Mouse (Mus musculus) layer of hippocampus, adult 2 months (tissue): ENCODE data around the gene Slc12a8. TPM values are rescaled to one million over a fixed set of nuclear protein-coding genes. Genes with fewer than 3 reads are reported as not detected.

ENCODE experiments used
- DNase-seq, 2 experiments: peaks; one replicate each; pipeline ENCODE4 v3.0.0; 2022; ENCODE audit warnings: low spot score in 2 of 2
- H3K27ac ChIP-seq: fragments of 200-600 bp; 2 replicates; pipeline ENCODE4 v1.8.1; 2022
- H3K4me3 ChIP-seq: fragments of 200-600 bp; 2 replicates; pipeline ENCODE4 v1.8.1; 2022; ENCODE audit warnings: mild to moderate bottlenecking
- CTCF ChIP-seq: fragments of 200-600 bp; conservative IDR thresholded peaks from 2 replicates; pipeline ENCODE4 v1.8.1; 2022; ENCODE audit warnings: antibody characterized with exemption, mild to moderate bottlenecking, moderate library complexity
- total RNA-seq, 2 experiments: library from RNA; stranded (reverse); gene quantifications; 2 replicates each; pipeline ENCODE4 v1.2.3; 2021

Slc12a8 gene
- total RNA-seq, 2 experiments from 2014 or later = 0.64 to 0.71 TPM

GRCm38 (mm10) chr16:33666226-33666625 lies 149.1 kb downstream of the Slc12a8 start:
- DNase-seq = no peak
- no peak for TF ChIP-seq CTCF
- H3K4me3 ChIP-seq = no peak overlapping the region
- no peak overlapping the region for H3K27ac ChIP-seq

GRCm38 (mm10) chr16:33666985-33667538 lies 149.9 kb downstream of the Slc12a8 start:
- Histone ChIP-seq H3K27ac (no peak overlapping the region), H3K4me3 (no peak overlapping the region)
- TF ChIP-seq CTCF = no peak
- DNase-seq = no peak

- DNase-seq = no peak
- no peak overlapping the region for H3K27ac ChIP-seq
- TF ChIP-seq CTCF = no peak
- no peak overlapping the region for H3K4me3 ChIP-seq
These were observed 151.3 kb downstream of the Slc12a8 start for GRCm38 (mm10) chr16:33668448-33668847.

GRCm38 (mm10) chr16:33669072-33669471 lies 151.9 kb downstream of the Slc12a8 start:
- no peak for DNase-seq
- no peak overlapping the region for H3K27ac ChIP-seq
- H3K4me3 ChIP-seq = no peak overlapping the region
- no peak for TF ChIP-seq CTCF

- DNase-seq = no peak
- Histone ChIP-seq H3K27ac (peak overlapping the region; percentile 44; the same call in 1 of the 2 replicates), H3K4me3 (no peak overlapping the region)
- no peak for TF ChIP-seq CTCF
These were observed 153.2 kb downstream of the Slc12a8 start for GRCm38 (mm10) chr16:33670340-33670739.

GRCm38 (mm10) chr16:33670933-33671332 lies 153.8 kb downstream of the Slc12a8 start:
- Histone ChIP-seq H3K4me3 (no peak overlapping the region), H3K27ac (peak overlapping the region; percentile 44; the same call in 1 of the 2 replicates)
- no peak for TF ChIP-seq CTCF
- DNase-seq = no peak

GRCm38 (mm10) chr16:33672188-33672587 lies 155.1 kb downstream of the Slc12a8 start:
- no peak overlapping the region for H3K4me3 ChIP-seq
- DNase-seq = no peak
- no peak overlapping the region for H3K27ac ChIP-seq
- peak; percentile 51 for TF ChIP-seq CTCF

- Histone ChIP-seq H3K4me3 (no peak overlapping the region), H3K27ac (no peak overlapping the region)
- no peak for TF ChIP-seq CTCF
- DNase-seq = no peak
These were observed 155.5 kb downstream of the Slc12a8 start for GRCm38 (mm10) chr16:33672643-33673042.

GRCm38 (mm10) chr16:33673530-33674109 lies 156.5 kb downstream of the Slc12a8 start:
- peak in 1 of 2 experiments; percentile 27 for DNase-seq
- Histone ChIP-seq H3K4me3 (no peak overlapping the region), H3K27ac (no peak overlapping the region)
- no peak for TF ChIP-seq CTCF

GRCm38 (mm10) chr16:33675151-33675847 lies 158.2 kb downstream of the Slc12a8 start:
- Histone ChIP-seq H3K4me3 (no peak overlapping the region), H3K27ac (peak overlapping the region; percentile 48; the same call in 1 of the 2 replicates)
- DNase-seq = no peak
- TF ChIP-seq CTCF = no peak

- DNase-seq = no peak
- TF ChIP-seq CTCF = no peak
- H3K4me3 ChIP-seq = no peak overlapping the region
- peak overlapping the region; percentile 48; the same call in 1 of the 2 replicates for H3K27ac ChIP-seq
These were observed 158.7 kb downstream of the Slc12a8 start for GRCm38 (mm10) chr16:33675848-33676184.

GRCm38 (mm10) chr16:33676347-33677312 lies 159.5 kb downstream of the Slc12a8 start:
- Histone ChIP-seq H3K4me3 (no peak overlapping the region), H3K27ac (peak overlapping the region; percentile 51; the same call in 1 of the 2 replicates)
- no peak for DNase-seq
- no peak for TF ChIP-seq CTCF

GRCm38 (mm10) chr16:33677313-33677690 lies 160.2 kb downstream of the Slc12a8 start:
- Histone ChIP-seq H3K27ac (peak overlapping the region; percentile 51; the same call in 1 of the 2 replicates), H3K4me3 (no peak overlapping the region)
- TF ChIP-seq CTCF = no peak
- DNase-seq = no peak
